Mouse (Mus musculus): ENCODE results near the gene Suds3. TPM values are rescaled to one million over a fixed set of nuclear protein-coding genes. Genes with fewer than 3 reads are reported as not detected.

Suds3 gene
- 60.4 and 65.2 TPM in 2 replicates for polyA plus RNA-seq (2012)

- no peak for TF ChIP-seq GATA1 (IDR thresholded peaks at IDR 0.05; ENCODE audit: low read length)
These were observed at the start of gene Suds3 for GRCm38 (mm10) chr5:117115836-117116366. Gene Suds3, minus strand, starts transcription at chr5:117116113.

GRCm38 (mm10) chr5:117164923-117165322, 49.0 kb upstream of the Suds3 start:
- no peak for TF ChIP-seq GATA1 (IDR thresholded peaks at IDR 0.05; ENCODE audit: low read length)

- no peak for TF ChIP-seq GATA1 (IDR thresholded peaks at IDR 0.05; ENCODE audit: low read length)
These were observed 48.6 kb upstream of the Suds3 start for GRCm38 (mm10) chr5:117164516-117164915.

GRCm38 (mm10) chr5:117163790-117164189, 47.9 kb upstream of the Suds3 start:
- no peak for TF ChIP-seq GATA1 (IDR thresholded peaks at IDR 0.05; ENCODE audit: low read length)

GRCm38 (mm10) chr5:117160499-117160898, 44.6 kb upstream of the Suds3 start:
- TF ChIP-seq GATA1 (IDR thresholded peaks at IDR 0.05; ENCODE audit: low read length): no peak

GRCm38 (mm10) chr5:117159805-117160291, 43.9 kb upstream of the Suds3 start:
- no peak for TF ChIP-seq GATA1 (IDR thresholded peaks at IDR 0.05; ENCODE audit: low read length)

- TF ChIP-seq GATA1 (IDR thresholded peaks at IDR 0.05; ENCODE audit: low read length): no peak
These were observed 43.4 kb upstream of the Suds3 start for GRCm38 (mm10) chr5:117159326-117159725.

- TF ChIP-seq GATA1 (IDR thresholded peaks at IDR 0.05; ENCODE audit: low read length): no peak
These were observed 42.6 kb upstream of the Suds3 start for GRCm38 (mm10) chr5:117158335-117159018.

- no peak for TF ChIP-seq GATA1 (IDR thresholded peaks at IDR 0.05; ENCODE audit: low read length)
These were observed 37.7 kb upstream of the Suds3 start for GRCm38 (mm10) chr5:117153527-117154091.

GRCm38 (mm10) chr5:117152944-117153343, 37.0 kb upstream of the Suds3 start:
- no peak for TF ChIP-seq GATA1 (IDR thresholded peaks at IDR 0.05; ENCODE audit: low read length)

- no peak for TF ChIP-seq GATA1 (IDR thresholded peaks at IDR 0.05; ENCODE audit: low read length)
These were observed 34.2 kb upstream of the Suds3 start for GRCm38 (mm10) chr5:117150068-117150467.

GRCm38 (mm10) chr5:117149054-117149942, 33.4 kb upstream of the Suds3 start:
- no peak for TF ChIP-seq GATA1 (IDR thresholded peaks at IDR 0.05; ENCODE audit: low read length)

- no peak for TF ChIP-seq GATA1 (IDR thresholded peaks at IDR 0.05; ENCODE audit: low read length)
These were observed 31.5 kb upstream of the Suds3 start for GRCm38 (mm10) chr5:117147187-117148095.

- no peak for TF ChIP-seq GATA1 (IDR thresholded peaks at IDR 0.05; ENCODE audit: low read length)
These were observed 30.3 kb upstream of the Suds3 start for GRCm38 (mm10) chr5:117146165-117146564.

- TF ChIP-seq GATA1 (IDR thresholded peaks at IDR 0.05; ENCODE audit: low read length): no peak
These were observed 27.8 kb upstream of the Suds3 start for GRCm38 (mm10) chr5:117143721-117144135.

All from G1E-ER4 (cell line).